Mouse (Mus musculus) ZHBTc4 (cell line): ENCODE data around the gene Igflr1.

ENCODE experiments used
- DNase-seq: peaks from one replicate; pipeline ENCODE4 v3.0.0-alpha.2; 2011; ENCODE audit warnings: low read depth, low spot score

Gene Igflr1

DNA sequence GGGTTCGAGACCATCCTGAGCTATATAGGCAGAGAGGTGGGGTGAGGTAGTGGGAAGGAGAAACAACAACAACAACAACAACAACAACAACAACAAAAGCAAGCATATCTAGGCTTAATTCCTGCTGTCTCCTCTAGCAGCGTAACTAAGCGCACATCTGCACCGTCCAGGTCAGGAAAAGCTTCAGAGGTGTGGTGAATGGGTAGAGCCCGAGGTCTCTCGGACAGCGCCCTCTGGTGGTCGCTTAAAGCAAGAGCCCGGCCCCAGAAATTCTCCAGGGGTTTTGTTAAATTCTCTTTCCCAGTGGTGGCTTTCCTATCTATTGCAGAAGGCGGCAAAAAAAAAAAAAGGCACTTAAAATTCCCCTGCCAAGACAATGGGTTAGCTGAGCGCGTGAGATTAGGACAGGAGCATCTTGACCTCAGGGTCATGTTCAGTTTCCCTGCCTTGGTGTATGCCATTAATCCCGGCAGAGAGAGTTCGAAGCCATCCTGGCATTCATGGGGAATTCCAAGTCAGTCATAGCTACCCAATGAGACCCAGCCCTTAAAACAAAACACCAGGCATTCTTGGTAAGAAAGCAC lies 48.4 kb downstream of the Igflr1 start:
- peak; percentile 90 for DNase-seq

DNA sequence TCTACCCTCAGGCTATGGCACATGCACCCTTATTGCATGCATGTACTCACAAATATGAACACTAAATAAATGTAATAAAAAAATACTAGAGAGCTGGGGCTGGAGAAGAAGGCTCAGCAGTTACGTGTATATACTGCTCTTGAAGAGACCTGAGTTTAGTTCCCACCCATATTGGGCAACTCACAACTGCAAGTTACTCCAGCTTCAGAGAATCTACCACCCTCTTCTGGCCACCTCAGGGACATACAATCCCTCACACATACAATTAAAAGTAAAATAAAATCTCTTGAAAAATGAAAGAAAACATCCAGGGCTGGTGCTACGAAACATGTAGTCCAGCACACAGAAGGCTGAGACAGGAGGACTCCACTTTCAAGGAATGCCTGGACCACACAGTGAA lies 49.2 kb downstream of the Igflr1 start:
- peak; percentile 66 for DNase-seq

DNA sequence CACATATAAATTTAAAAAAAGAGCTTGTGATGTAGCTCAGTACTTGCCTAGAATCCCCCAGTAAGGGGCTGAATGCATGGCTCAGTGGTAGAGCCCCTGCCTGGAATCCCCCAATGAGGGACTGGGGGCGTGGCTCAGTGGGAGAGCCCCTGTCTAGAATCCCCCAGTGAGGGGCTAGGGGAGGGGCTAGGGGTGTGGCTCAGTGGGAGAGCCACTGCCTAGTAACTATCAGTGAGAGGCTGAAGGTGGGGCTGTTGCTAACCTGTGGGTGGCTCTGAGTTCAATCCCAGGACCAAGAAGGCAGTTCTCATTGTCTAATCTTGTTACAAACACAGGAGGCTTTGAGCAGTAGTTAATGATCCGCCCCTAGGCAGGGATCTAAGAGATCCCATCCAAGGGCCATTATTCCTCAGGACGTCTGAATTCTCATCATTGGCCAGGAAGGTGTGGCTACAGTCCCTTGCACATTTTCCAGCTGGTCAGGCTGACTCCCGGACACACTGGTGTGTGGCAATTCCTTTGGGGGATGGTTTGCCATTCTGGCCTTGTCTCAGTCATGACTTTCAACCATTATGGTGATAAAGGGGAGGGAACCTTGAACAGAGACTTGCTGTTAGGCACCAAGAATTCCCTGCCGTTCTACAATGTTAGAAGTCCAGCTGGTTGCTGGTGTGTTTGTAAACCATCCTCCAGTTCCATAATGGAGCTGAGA lies 50.0 kb downstream of the Igflr1 start:
- peak; percentile 90 for DNase-seq
